In the genomic region with DNA sequence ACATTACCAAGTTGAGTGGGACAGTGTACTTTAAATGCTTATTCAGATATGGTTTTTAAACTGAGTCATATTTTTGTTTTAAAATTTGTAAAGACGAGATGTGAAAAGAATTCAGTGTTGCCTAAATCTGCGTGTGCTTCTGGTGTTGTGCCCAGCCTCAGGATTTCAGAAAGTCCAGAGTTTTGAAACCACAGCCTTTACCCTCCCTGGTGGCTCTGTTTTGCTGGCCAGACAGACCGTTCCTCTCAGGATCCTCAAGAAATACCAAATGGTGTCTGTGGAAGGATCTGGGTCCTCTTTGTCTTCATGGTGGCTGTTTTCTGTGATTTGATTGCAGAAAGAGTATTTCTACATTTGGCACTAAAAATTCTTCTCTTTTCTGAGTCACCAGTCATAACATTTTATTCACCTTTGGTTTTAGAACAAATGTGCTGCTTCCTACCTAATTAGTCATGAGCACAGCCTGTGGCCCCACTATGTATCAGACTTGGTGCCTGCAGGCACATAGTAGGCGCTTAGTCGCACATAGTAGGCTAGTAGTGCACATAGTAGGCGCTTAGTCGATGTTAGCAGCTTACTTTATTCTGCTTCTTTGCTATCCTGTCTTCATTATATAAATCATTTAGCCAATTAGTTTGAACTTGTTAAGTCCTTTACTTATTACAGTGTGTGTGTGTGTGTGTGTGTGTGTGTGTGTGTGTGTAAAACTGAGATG, we compare ENCODE assay signal across 24 mouse cellular contexts.
DNase-seq lines count a peak whose midpoint lies in the region; ATAC-seq and TF ChIP-seq lines count a peak whose summit lies in the region.
"Had no signal": no experiment of that assay in that cellular context is flagged by ENCODE, and none has a peak within 500 bp of the region (broad histone marks: within the 10 kb centered on the region; RNA-seq: fewer than 3 reads in every experiment).

No protein-coding gene starts in this region.

- peak; percentile 43 for DNase-seq in adrenal gland, postnatal 14 days
- no peak for DNase-seq in adrenal gland, postnatal 25 days
- no peak for DNase-seq in limb, embryonic 10.5 days (ENCODE audit: low spot score)
- peak; percentile 94 for DNase-seq in adipocyte (ENCODE audit: low spot score)
- DNase-seq in limb, embryonic 14.5 days (ENCODE audit: low spot score) = no peak
- DNase-seq in spleen, postnatal 36 days (ENCODE audit: low spot score in 2 of 2) = no peak
- DNase-seq: cerebellum, adult 8-10 months; heart, postnatal 4 days; kidney, adult 11 months; kidney, postnatal 14 days; layer of hippocampus, postnatal 36 days; liver, embryonic 13.5 days; lung, embryonic 14.5 days; lung, postnatal 36 days; retina, postnatal 1 day had no signal

- 85% methylated on average over 7 of the region's 7 CpGs for WGBS in limb, embryonic 12.5 days
- WGBS in limb, embryonic 10.5 days = 92% methylated on average over 7 of the region's 7 CpGs
- 85% methylated on average over 7 of the region's 7 CpGs for WGBS in limb, embryonic 14.5 days

- no peak overlapping the region for H3K9ac ChIP-seq in limb, embryonic 12.5 days (replicated peaks)
- H3K9ac ChIP-seq in limb, embryonic 14.5 days (ENCODE audit: low read depth, low read length, severe bottlenecking) = no peak overlapping the region
- H3K9ac ChIP-seq: heart, embryonic 12.5 days; liver, embryonic 13.5 days; lung, embryonic 14.5 days had no signal

- H3K4me1 ChIP-seq in limb, embryonic 12.5 days (replicated peaks) = peaks cover 21% of the 10 kb centered on the region
- peaks cover 15% of the 10 kb centered on the region for H3K4me1 ChIP-seq in limb, embryonic 10.5 days
- peaks cover 14% of the 10 kb centered on the region for H3K4me1 ChIP-seq in limb, embryonic 14.5 days (ENCODE audit: control insufficient read depth, insufficient read depth, low read length)
- H3K4me1 ChIP-seq: liver, embryonic 13.5 days had no signal

- no peak overlapping the region for H3K4me3 ChIP-seq in limb, embryonic 12.5 days (replicated peaks)
- H3K4me3 ChIP-seq in limb, embryonic 10.5 days = no peak overlapping the region
- no peak overlapping the region for H3K4me3 ChIP-seq in limb, embryonic 14.5 days (replicated peaks; ENCODE audit: low read length)
- H3K4me3 ChIP-seq: heart, embryonic 12.5 days; layer of hippocampus, adult 2 months; liver, embryonic 13.5 days had no signal

- H3K27me3 ChIP-seq in limb, embryonic 12.5 days = no peaks in the 10 kb centered on the region
- H3K27me3 ChIP-seq in limb, embryonic 10.5 days (ENCODE audit: low read depth, poor library complexity, severe bottlenecking) = no peaks in the 10 kb centered on the region
- H3K27me3 ChIP-seq in limb, embryonic 14.5 days (ENCODE audit: control insufficient read depth, insufficient read depth, low read length) = no peaks in the 10 kb centered on the region
- H3K27me3 ChIP-seq: heart, embryonic 12.5 days; liver, embryonic 13.5 days; Patski had no signal

- no peaks in the 10 kb centered on the region for H3K36me3 ChIP-seq in limb, embryonic 12.5 days
- no peaks in the 10 kb centered on the region for H3K36me3 ChIP-seq in limb, embryonic 10.5 days
- H3K36me3 ChIP-seq in limb, embryonic 14.5 days (ENCODE audit: control insufficient read depth, insufficient read depth, low read length) = no peaks in the 10 kb centered on the region
- H3K36me3 ChIP-seq: heart, embryonic 12.5 days; liver, embryonic 13.5 days had no signal

- H3K9me3 ChIP-seq in limb, embryonic 12.5 days = no peaks in the 10 kb centered on the region
- H3K9me3 ChIP-seq in limb, embryonic 10.5 days (replicated peaks) = no peaks in the 10 kb centered on the region
- no peaks in the 10 kb centered on the region for H3K9me3 ChIP-seq in limb, embryonic 14.5 days (ENCODE audit: control insufficient read depth, low read length)
- H3K9me3 ChIP-seq: heart, embryonic 12.5 days; liver, embryonic 13.5 days had no signal

- H3K4me2 ChIP-seq in limb, embryonic 12.5 days = no peak overlapping the region
- no peak overlapping the region for H3K4me2 ChIP-seq in limb, embryonic 14.5 days (replicated peaks; ENCODE audit: low read depth, low read length, severe bottlenecking)
- H3K4me2 ChIP-seq: heart, embryonic 12.5 days; liver, embryonic 13.5 days; lung, embryonic 14.5 days had no signal

- no peak for TF ChIP-seq POLR2A in limb, embryonic 14.5 days (IDR thresholded peaks at IDR 0.05; ENCODE audit: borderline replicate concordance, extremely low read depth, insufficient read depth, insufficient read length)

- H3K27ac ChIP-seq in limb, embryonic 12.5 days = peak overlapping the region; percentile 24; the same call in 1 of the 2 replicates
- no peak overlapping the region for H3K27ac ChIP-seq in limb, embryonic 10.5 days
- H3K27ac ChIP-seq in limb, embryonic 14.5 days (replicated peaks; ENCODE audit: low read depth, low read length) = 0 out of 2 replicates have a peak overlapping the region, but pooled peaks have one; percentile 6
- H3K27ac ChIP-seq: layer of hippocampus, adult 2 months; liver, embryonic 13.5 days; stomach, postnatal 0 days had no signal

- ATAC-seq in limb, embryonic 12.5 days (ENCODE audit: insufficient number of reproducible peaks, insufficient read depth, low FRiP score, low TSS enrichment, low read depth) = no peak
- no peak for ATAC-seq in limb, embryonic 14.5 days (ENCODE audit: low FRiP score, low read depth)
- ATAC-seq in monocyte, adult 5-6 weeks (replicated peaks; ENCODE audit: insufficient number of reproducible peaks, low FRiP score, low TSS enrichment, poor library complexity, severe bottlenecking) = no peak
- ATAC-seq: forebrain, embryonic 14.5 days; hindbrain, embryonic 16.5 days; midbrain, embryonic 16.5 days; Patski had no signal

Comparison
In these comparisons a context has a peak if more than half of its experiments do, and no peak if none do; other contexts are left out.
1. DNase-seq: peak in adrenal gland, postnatal 14 days (single experiment) and adipocyte (single experiment); none in adrenal gland, postnatal 25 days (single experiment), limb, embryonic 10.5 days (single experiment), limb, embryonic 14.5 days (single experiment) and spleen, postnatal 36 days (0 of 2).